Mouse (Mus musculus): ENCODE measurements around the gene Pik3ap1.

DNA sequence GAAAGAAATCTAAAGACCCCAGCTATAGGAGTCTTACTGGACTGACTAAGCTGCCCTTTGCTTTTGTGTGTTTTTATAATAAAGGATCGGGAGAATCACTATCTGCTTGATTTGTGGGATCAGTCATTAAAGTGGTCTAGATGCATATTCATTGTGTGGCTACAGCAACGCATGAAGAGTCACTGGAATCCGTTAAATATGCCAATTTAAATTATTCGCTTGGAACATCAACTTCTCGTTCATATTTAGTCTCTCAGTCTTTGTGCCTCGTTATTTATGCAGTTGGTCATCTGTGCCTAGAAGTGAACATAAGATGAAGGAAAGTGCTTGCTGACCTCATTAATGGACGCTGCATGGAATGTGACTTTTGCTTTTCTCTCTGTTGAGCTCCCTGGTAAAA is 114.0 kb downstream of the Pik3ap1 start:
- no peak for TF ChIP-seq POLR2A (IDR thresholded peaks at IDR 0.05; ENCODE audit: insufficient read length, low read depth)
- TF ChIP-seq SRF (IDR thresholded peaks at IDR 0.05; ENCODE audit: control insufficient read depth, insufficient read length, low read depth) = no peak
